Mouse (Mus musculus): Measurements from ENCODE around the gene Tmem86a. TPM values are rescaled to one million over a fixed set of nuclear protein-coding genes. Genes with fewer than 3 reads are reported as not detected.

The Tmem86a gene
- polyA plus RNA-seq, 1 experiment from 2014 or later: 19.0 TPM

DNA sequence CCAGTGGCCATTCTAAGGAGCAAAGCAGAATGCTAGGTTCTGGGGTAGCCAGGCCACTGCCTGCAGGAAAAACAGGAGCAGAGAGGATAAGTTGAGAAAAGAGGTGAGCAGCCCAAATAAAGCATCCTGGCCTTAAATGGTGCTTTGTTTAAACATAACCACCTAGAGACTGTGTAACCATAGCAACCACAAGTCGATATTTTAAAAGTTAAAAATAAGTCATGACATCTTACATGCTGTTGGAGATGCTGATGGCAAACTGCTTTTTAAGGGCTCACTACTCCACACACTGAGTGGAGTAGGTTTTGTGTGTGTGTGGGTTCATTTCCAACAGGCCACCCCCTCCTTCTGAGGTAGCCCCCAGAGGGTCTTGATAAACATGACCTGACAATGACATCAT, 34.7 kb downstream of the Tmem86a start:
- no peak overlapping the region for H3K9ac ChIP-seq
- H3K36me3 ChIP-seq (ENCODE audit: poor library complexity, severe bottlenecking): peaks cover 31% of the 10 kb centered on the region
- H3K4me1 ChIP-seq: no peaks in the 10 kb centered on the region
- no peak for ATAC-seq
- WGBS: 86% methylated on average over 1 of the region's 1 CpGs
- H3K27ac ChIP-seq: no peak overlapping the region
- H3K9me3 ChIP-seq (replicated peaks): no peaks in the 10 kb centered on the region
- H3K4me2 ChIP-seq: no peak overlapping the region
- no peaks in the 10 kb centered on the region for H3K27me3 ChIP-seq
- H3K4me3 ChIP-seq: no peak overlapping the region

DNA sequence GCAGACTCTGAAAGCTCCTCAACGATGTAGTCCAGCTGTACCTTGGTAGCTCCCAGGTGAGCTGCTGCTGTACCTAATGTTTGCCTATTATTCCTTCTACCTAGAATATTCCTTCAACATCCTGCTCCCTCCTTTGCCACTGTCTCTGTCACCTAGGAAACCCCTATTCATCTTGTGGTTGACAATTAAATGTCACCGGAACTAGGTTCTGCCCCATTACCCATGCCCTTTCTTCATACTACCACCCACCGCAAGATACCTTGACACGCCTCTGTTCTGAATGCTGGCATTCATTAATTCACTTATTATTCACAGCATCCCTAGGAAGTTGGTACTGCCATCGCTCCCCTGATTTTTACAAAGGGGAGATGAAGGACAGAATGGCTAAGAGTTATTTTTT, 43.5 kb downstream of the Tmem86a start:
- no peaks in the 10 kb centered on the region for H3K27me3 ChIP-seq
- no peak for ATAC-seq
- H3K36me3 ChIP-seq (ENCODE audit: poor library complexity, severe bottlenecking): 0 out of 2 replicates have a peak, but pooled peaks cover 5% of the 10 kb centered on the region

DNA sequence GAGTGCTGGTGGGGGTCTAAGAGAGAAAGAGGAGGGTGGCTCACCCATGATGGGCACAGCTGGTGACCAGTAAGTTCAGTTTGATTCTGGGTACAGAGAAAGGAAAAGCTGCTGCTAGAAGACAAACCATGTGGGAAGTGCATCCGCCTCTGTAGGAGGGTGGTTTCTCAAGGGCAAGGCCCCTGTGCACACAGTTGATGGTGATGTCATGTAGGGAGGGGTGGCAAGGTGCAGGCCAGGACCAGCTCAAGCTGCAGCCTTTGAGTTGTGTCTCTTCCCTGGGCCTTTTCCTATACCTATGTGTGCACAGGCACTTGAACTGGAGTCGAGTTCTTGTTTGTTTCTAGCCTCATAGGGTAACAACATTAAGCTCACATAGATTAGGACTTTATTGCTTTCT, 44.6 kb downstream of the Tmem86a start:
- no peak for ATAC-seq
- Histone ChIP-seq H3K9ac (no peak overlapping the region), H3K4me2 (no peak overlapping the region), H3K36me3 (ENCODE audit: poor library complexity, severe bottlenecking) (0 out of 2 replicates have a peak, but pooled peaks cover 5% of the 10 kb centered on the region), H3K4me3 (no peak overlapping the region), H3K27ac (no peak overlapping the region), H3K4me1 (no peaks in the 10 kb centered on the region), H3K27me3 (no peaks in the 10 kb centered on the region), H3K9me3 (replicated peaks) (no peaks in the 10 kb centered on the region)
- 84% methylated on average over 2 of the region's 2 CpGs for WGBS

More for the DNA sequence above, 43.5 kb downstream of the Tmem86a start:
- no peak overlapping the region for H3K4me3 ChIP-seq
- 78% methylated on average over 5 of the region's 5 CpGs for WGBS
- no peak overlapping the region for H3K27ac ChIP-seq
- H3K4me1 ChIP-seq: no peaks in the 10 kb centered on the region
- H3K9ac ChIP-seq: no peak overlapping the region
- no peaks in the 10 kb centered on the region for H3K9me3 ChIP-seq (replicated peaks)
- H3K4me2 ChIP-seq: no peak overlapping the region

DNA sequence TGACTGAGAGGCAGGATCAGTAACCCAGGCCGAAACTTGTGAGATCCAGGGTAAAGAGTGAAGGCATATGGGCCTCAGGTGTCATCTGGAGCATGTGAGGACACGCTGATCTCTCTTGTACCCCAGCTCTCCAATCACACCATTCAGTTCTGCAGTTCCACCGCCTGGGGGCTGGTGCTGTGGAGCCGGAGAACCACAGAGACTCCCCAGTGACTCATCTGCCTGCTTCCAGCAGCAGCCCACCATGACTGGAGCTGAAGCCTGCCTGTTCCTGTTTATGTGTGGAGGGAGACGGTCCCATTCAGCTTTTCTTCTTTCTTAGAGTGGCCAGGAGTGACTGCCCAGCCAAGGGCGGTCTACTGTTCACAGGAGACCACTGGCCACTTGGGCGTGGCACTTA, 47.6 kb downstream of the Tmem86a start:
- H3K36me3 ChIP-seq (ENCODE audit: poor library complexity, severe bottlenecking): no peaks in the 10 kb centered on the region
- WGBS: 68% methylated on average over 7 of the region's 7 CpGs

DNA sequence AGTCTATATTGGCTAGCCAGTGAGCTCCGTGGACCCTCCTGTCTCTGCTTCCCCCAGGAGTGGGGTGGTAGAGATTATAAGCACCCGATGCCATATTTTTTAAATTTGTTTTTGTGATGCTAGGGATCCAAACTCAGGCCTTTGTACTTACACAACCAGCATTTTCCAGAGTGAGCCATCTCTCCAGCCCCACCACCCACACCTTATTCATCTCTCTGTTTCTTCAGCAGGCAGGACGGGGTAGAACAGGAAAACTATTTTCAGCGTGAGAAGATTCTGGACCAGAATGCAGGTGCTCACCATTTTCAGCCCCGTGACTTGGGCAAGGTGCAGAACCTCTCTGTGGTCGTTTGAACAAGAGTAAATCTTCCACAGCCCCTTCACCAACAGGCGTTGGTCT, 48.9 kb downstream of the Tmem86a start:
- ATAC-seq: no peak
- no peaks in the 10 kb centered on the region for H3K9me3 ChIP-seq (replicated peaks)
- H3K27me3 ChIP-seq: no peaks in the 10 kb centered on the region
- 85% methylated on average over 7 of the region's 7 CpGs for WGBS
- H3K4me3 ChIP-seq: no peak overlapping the region
- H3K9ac ChIP-seq: no peak overlapping the region
- H3K36me3 ChIP-seq (ENCODE audit: poor library complexity, severe bottlenecking): no peaks in the 10 kb centered on the region
- H3K4me1 ChIP-seq: no peaks in the 10 kb centered on the region
- H3K27ac ChIP-seq: no peak overlapping the region
- H3K4me2 ChIP-seq: no peak overlapping the region

More for the DNA sequence above, 47.6 kb downstream of the Tmem86a start:
- no peaks in the 10 kb centered on the region for H3K27me3 ChIP-seq
- H3K4me3 ChIP-seq: no peak overlapping the region
- no peaks in the 10 kb centered on the region for H3K4me1 ChIP-seq
- H3K9ac ChIP-seq: no peak overlapping the region
- H3K4me2 ChIP-seq: no peak overlapping the region
- H3K27ac ChIP-seq: no peak overlapping the region
- H3K9me3 ChIP-seq (replicated peaks): no peaks in the 10 kb centered on the region
- no peak for ATAC-seq

DNA sequence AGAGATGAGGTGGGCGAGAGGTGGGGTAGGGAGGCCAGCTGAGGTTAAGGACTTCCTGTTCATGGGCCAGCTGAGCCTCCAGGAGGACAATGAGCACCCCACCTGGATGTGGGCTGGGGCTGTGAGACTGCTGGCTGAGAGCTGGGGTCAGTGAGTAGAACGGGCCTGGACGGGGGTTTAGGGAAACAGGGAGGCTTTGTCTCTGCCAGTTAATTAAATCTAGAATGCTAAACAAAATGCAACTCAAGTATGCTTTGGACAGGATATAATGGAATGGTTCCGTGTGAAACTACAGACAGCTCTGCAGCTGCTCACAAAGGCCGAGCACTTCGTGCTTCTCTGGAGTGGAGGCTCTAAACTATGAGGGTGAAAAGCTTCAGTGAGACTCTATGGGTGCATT, 50.2 kb downstream of the Tmem86a start:
- H3K9ac ChIP-seq: no peak overlapping the region
- WGBS: 42% methylated on average over 6 of the region's 6 CpGs
- no peaks in the 10 kb centered on the region for H3K4me1 ChIP-seq
- no peaks in the 10 kb centered on the region for H3K36me3 ChIP-seq (ENCODE audit: poor library complexity, severe bottlenecking)
- no peak overlapping the region for H3K4me3 ChIP-seq
- H3K9me3 ChIP-seq (replicated peaks): no peaks in the 10 kb centered on the region
- H3K27me3 ChIP-seq: no peaks in the 10 kb centered on the region
- no peak overlapping the region for H3K4me2 ChIP-seq
- no peak overlapping the region for H3K27ac ChIP-seq
- ATAC-seq: no peak

DNA sequence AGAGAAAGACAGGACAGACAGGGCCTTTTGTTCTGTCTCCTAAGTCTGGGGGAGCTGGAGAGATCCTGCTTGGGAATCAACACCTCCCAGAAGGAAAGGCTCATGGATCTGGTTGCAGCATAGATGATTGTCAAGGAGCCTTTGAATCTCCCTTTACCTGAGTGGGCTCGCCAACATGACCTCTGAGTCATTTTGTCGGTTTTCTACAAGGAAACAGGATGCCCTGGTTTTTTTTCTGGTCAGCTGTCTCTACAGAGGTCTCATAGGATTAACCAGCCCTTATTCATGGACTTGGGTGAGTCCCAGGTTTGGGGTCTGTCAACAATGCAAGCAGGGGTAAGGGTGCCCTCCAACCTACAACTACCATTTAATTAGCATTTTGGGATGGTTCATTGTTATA, 52.6 kb downstream of the Tmem86a start:
- WGBS: 82% methylated on average over 2 of the region's 2 CpGs
- Histone ChIP-seq H3K27ac (no peak overlapping the region), H3K9me3 (replicated peaks) (no peaks in the 10 kb centered on the region), H3K27me3 (no peaks in the 10 kb centered on the region), H3K4me3 (no peak overlapping the region), H3K4me1 (no peaks in the 10 kb centered on the region), H3K9ac (no peak overlapping the region), H3K36me3 (ENCODE audit: poor library complexity, severe bottlenecking) (no peaks in the 10 kb centered on the region), H3K4me2 (no peak overlapping the region)
- ATAC-seq: no peak

DNA sequence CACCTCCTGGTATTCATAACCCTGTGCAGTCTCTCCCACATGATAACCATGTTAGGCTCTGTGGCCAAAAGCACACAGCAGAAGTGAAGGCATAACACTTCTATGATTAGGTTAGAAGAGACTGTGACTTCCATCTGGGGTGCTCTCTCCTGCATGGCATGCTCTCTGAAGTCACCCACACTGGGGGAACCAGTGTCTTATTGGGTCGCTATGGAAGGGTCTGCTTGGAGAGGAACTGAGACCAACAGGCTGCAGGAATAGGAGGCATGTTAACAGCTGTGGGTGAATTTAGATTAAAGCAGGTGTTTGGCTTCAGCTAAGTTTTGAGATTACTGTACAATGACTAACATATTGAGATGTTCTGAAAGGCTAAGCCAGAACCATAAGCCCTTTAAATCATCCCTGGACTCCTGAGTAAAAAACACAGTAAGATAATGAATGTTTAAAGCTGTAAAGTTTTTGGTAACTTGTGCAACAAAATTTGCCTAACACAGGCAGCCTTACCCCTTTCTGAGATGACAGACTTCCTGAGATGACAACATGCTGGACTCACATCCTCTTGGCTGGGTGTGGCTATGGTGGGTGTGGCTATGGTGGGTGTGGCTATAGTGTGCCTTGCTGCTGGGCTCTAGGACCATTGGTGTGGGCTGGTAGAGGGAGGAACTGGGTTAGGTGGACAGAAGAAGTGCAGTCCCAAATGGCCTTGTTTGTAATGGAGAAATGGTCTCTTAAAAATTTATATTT, 53.4 kb downstream of the Tmem86a start:
- ATAC-seq: no peak
- Histone ChIP-seq H3K4me2 (no peak overlapping the region), H3K4me3 (no peak overlapping the region), H3K27me3 (no peaks in the 10 kb centered on the region), H3K9ac (no peak overlapping the region), H3K4me1 (no peaks in the 10 kb centered on the region), H3K27ac (no peak overlapping the region), H3K9me3 (replicated peaks) (no peaks in the 10 kb centered on the region), H3K36me3 (ENCODE audit: poor library complexity, severe bottlenecking) (no peaks in the 10 kb centered on the region)
- 68% methylated on average over 1 of the region's 1 CpGs for WGBS

Small RNAs within 50 kb of the gene (microRNA-seq; reads per million reads assigned to microRNA genes)
- gene Mir7056: not detected

Other genes starting within 250 kb of the Tmem86a start
- 905 and 993 TPM in 2 replicates for gene Ldha, start 209.1 kb upstream of the Tmem86a start, polyA plus RNA-seq (2015; fragmentation: Nextera tagmentation; extraction: Ambion mirVana)
- 0.13 TPM in 1 of 2 replicates, not detected in the other for gene Ldhc, start 189.4 kb upstream of the Tmem86a start, polyA plus RNA-seq (2015; fragmentation: Nextera tagmentation; extraction: Ambion mirVana)
- 408 and 422 TPM in 2 replicates for gene Tsg101, start 130.6 kb upstream of the Tmem86a start, polyA plus RNA-seq (2015; fragmentation: Nextera tagmentation; extraction: Ambion mirVana)
- 9.4 and 10.4 TPM in 2 replicates for gene Uevld, start 92.1 kb upstream of the Tmem86a start, polyA plus RNA-seq (2015; fragmentation: Nextera tagmentation; extraction: Ambion mirVana)
- not detected in 2 replicates for gene Gm9999, start 67.0 kb upstream of the Tmem86a start, polyA plus RNA-seq (2015; fragmentation: Nextera tagmentation; extraction: Ambion mirVana)
- gene Spty2d1, start 42.2 kb upstream of the Tmem86a start, polyA plus RNA-seq (2015; fragmentation: Nextera tagmentation; extraction: Ambion mirVana): 12.0 and 12.4 TPM in 2 replicates
- 38.8 and 46.9 TPM in 2 replicates for gene Ptpn5, start 83.1 kb downstream of the Tmem86a start, polyA plus RNA-seq (2015; fragmentation: Nextera tagmentation; extraction: Ambion mirVana)
- gene Mrgpra6, start 154.3 kb downstream of the Tmem86a start, polyA plus RNA-seq (2015; fragmentation: Nextera tagmentation; extraction: Ambion mirVana): not detected in 2 replicates
- gene Mrgpra9, start 202.2 kb downstream of the Tmem86a start, polyA plus RNA-seq (2015; fragmentation: Nextera tagmentation; extraction: Ambion mirVana): not detected in 2 replicates

Measured in forebrain, embryonic 13.5 days (tissue).